Mouse (Mus musculus) layer of hippocampus, adult 18-20 months (tissue): ENCODE data around the gene Tsga13. TPM values are rescaled to one million over a fixed set of nuclear protein-coding genes. Genes with fewer than 3 reads are reported as not detected.
A peak's percentile ranks its signal among the peaks of the same experiment; 100 is the strongest.

ENCODE experiments used
- DNase-seq, 2 experiments: peaks; one replicate each; pipeline ENCODE4 v3.0.0; 2022; ENCODE audit warnings: low spot score in 2 of 2
- long read RNA-seq: library from polyadenylated mRNA; stranded (forward); transcript quantifications from one replicate; pipeline ENCODE4 v2.0.0, GENCODE M21; 2021
- total RNA-seq, 2 experiments: library from RNA; stranded (reverse); gene quantifications; 2 replicates each; pipeline ENCODE4 v1.2.3; 2021

Gene Tsga13
- not detected for total RNA-seq
- long read RNA-seq = 0 reads

DNA sequence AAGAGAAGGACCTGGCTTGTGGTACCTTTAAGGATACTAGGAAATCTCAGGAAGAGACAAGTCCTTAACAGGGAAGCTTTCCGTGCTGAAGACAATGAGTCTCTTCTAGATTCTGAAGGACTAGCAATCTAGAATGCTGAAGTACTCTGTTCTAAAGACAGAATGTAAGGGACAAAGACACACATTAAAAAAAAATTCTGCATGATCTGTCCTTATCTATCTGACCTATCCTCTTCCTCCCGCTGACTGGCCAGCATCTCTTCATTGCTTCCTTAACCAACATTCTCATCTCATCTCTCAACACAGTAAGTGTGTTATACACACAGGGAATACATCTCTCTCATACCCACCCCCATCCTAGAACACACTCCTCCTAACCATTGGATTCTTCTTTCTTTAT lies at the start of gene Tsga13:
Gene Tsga13 (minus strand): TSS at position 101 of the 400 bp plus-strand sequence.
- no peak for DNase-seq

GRCm38 (mm10) chr6:30958736-30959540 lies 43.6 kb upstream of the Tsga13 start, which contains the start of gene Klf14:
TSS of gene Klf14 (minus strand) at chr6:30959078.
- DNase-seq = no peak

- peak in 1 of 2 experiments; percentile 30 for DNase-seq
These were observed 42.7 kb upstream of the Tsga13 start for GRCm38 (mm10) chr6:30957784-30958735.

GRCm38 (mm10) chr6:30939264-30939663 lies 23.9 kb upstream of the Tsga13 start:
- DNase-seq = no peak

DNA sequence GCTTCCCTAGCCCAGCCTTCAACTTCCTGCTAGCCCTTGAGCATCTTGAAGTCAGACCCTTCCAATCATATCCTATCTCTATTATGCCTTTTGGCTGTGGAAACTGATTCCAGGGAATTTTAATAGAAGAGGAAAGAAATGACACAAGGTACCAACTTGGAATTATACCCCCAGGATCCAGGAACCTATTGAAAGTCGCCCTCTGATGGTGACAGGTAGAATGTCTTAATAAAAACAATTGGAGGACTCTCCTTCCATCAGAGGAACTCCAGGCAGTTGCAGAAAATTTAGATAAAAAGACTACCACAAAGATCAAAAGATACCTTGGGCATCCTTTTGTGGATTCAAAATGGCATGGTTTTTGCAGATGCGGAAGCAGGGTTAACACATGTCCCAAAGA lies 7.4 kb upstream of the Tsga13 start:
- peak in 1 of 2 experiments; percentile 4 for DNase-seq

GRCm38 (mm10) chr6:30921826-30922225 lies 6.5 kb upstream of the Tsga13 start:
- no peak for DNase-seq

GRCm38 (mm10) chr6:30920834-30921675 lies 5.7 kb upstream of the Tsga13 start:
- DNase-seq = peak in 1 of 2 experiments; percentile 35

GRCm38 (mm10) chr6:30907970-30908369 lies 7.4 kb downstream of the Tsga13 start:
- DNase-seq = peak; percentile 42 to 54

DNA sequence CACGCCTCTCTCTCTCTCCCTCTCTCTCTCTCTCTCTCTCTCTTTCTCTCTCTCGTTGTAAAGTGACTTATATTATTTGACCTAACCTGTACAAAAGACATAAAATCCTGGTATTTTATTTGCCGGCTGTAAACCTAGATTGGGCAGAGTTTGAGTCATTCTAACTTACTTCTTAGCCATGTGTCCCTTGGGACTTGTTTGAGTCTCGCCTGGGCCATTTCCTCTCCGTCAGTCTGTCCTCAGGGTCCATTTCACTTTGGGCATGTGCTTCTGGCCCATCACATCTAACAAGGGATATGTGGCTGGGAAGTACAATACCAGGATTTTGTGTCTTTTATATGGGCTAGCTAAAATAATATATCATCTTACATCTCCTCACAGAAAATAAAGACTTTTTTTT lies 10.5 kb downstream of the Tsga13 start:
- no peak for DNase-seq

DNA sequence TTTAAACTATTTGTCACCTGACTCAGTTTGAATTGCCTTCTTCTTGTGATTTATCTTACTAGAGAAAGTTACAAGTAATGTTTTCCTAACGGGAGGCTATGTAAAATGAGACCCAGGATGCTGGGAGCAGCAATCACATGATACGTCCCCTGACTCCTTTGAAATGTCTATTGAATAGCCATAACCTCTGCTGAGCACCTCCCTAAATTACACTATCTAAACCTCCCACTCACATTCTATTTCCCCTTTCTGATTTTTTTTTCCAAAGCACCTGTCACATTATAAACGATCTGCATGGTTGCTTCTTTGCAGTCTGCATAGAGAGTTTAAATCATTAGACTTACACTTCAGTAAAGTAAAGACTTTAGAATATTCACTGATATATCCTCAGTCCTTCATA lies 11.3 kb downstream of the Tsga13 start:
- DNase-seq = no peak

GRCm38 (mm10) chr6:30897520-30897919 lies 17.9 kb downstream of the Tsga13 start:
- DNase-seq = no peak

DNA sequence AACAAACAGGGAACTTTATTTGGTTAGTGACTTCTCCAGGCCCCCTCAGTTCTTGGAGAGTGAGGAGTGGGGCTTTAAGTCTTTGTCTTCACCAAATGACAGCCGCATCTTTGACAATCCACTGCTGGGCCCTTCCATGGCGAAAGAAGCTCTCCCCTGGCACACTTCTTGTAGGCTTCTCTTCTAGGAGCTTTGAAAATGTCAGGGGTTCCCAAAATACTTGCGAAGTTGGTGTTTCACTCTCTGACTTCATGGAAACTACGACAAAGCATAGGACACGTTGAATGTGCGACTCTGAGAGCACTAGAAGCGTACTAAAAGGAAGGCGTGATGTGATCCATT lies 18.4 kb downstream of the Tsga13 start:
- no peak for DNase-seq

DNA sequence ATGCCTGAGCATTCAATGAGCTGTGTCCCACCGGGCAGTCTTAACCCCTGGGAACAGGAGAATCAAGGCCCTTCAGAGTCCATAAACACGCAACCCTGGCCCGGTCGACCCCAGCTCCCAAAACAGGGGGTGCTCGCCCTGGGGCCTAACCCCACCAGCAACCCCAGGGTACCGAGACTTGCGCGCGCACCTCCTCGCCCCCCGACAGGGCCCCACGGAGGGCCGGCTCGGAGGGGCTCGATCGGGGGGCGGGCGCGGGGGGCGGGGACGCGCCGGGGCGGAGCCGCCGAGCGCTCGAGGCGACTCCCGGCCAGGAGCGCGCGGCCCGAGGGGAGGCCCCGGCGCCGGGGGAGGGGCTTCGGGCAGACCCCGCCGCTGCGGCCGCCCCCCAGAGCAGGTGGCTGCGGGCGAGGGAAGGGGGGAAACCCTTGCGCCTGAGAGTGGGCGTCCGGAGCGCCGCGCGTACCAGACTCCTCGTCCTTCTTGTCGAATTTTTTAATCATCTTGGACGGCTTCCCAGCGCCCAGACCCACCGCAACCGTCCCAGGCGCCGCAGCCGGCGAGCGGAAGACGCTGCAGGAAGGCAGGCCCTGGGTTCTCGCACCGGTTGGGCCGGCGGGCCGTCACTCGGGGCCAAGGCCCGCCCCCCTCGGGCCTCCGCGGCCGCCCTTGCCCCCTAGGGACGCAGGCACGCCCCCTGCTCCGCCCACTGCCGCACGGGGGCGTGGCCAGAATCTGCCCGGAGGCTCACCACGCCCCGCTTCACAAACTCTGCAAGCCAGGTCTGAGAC lies 19.0 kb downstream of the Tsga13 start, which contains the start of gene Copg2:
Gene Copg2 (minus strand): TSS at position 600 of the 791 bp plus-strand sequence.
- DNase-seq = peak; percentile 94 to 97

GRCm38 (mm10) chr6:30895819-30896194 lies 19.6 kb downstream of the Tsga13 start:
- DNase-seq = no peak

- DNase-seq = no peak
These were observed 22.3 kb downstream of the Tsga13 start for GRCm38 (mm10) chr6:30893081-30893480.

GRCm38 (mm10) chr6:30891761-30892160 lies 23.6 kb downstream of the Tsga13 start:
- no peak for DNase-seq

GRCm38 (mm10) chr6:30884856-30885255 lies 30.5 kb downstream of the Tsga13 start:
- DNase-seq = no peak

- DNase-seq = peak in 1 of 2 experiments; percentile 20
These were observed 31.9 kb downstream of the Tsga13 start for GRCm38 (mm10) chr6:30883491-30883890.

GRCm38 (mm10) chr6:30876661-30877060 lies 38.7 kb downstream of the Tsga13 start:
- DNase-seq = no peak

DNA sequence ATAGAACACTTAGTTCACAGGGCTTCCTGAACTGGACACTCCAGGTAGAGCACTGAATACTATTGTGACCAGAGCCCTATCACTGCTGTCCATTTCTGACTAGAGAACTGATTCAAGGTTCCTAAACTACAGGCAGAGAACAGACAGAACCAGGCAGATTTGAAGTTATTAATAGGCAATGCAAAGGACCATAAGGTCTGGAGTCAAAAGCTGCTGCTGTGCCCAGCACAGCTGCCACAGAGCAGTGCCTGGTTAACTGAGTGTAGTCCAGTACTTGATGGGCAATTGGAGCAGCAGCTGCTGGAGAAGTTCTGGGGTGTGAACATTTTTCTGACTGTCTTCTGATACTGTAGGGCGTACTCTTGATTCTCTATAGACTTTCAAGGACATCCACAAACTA lies 48.9 kb downstream of the Tsga13 start:
- DNase-seq = no peak
